Mouse (Mus musculus) liver, embryonic 11.5 days (tissue): ENCODE measurements around the gene Kmt5c. TPM values are rescaled to one million over a fixed set of nuclear protein-coding genes. Genes with fewer than 3 reads are reported as not detected.
"Not testable (repeated sequence)": the region's sequence is repeated elsewhere in the genome, so short reads cannot be mapped to it uniquely, and the experiment has no call there.

Source experiments
- ATAC-seq: fragments of 200-750 bp; cut with Nextera tagmentation; replicated peaks from 2 replicates; pipeline ENCODE4 v1.8.0; 2017; ENCODE audit warnings: moderate number of reproducible peaks, mild to moderate bottlenecking, moderate TSS enrichment, moderate library complexity; ENCODE audit not compliant: low FRiP score
- DNase-seq: peaks from one replicate; pipeline ENCODE4 v3.0.0-alpha.2; 2017; ENCODE audit warnings: low spot score
- H3K27ac ChIP-seq: fragments of 300-500 bp; sonication (generic); 2 replicates; pipeline ENCODE4 v1.5.1; 2014; ENCODE audit warnings: mild to moderate bottlenecking, low read depth, low read length, control low read depth
- H3K27me3 ChIP-seq: fragments of 300-500 bp; sonication (generic); replicated peaks from 2 replicates; pipeline ENCODE4 v1.6.1; 2014; ENCODE audit warnings: low read length, mixed read lengths; ENCODE audit not compliant: control insufficient read depth, insufficient read depth
- H3K36me3 ChIP-seq: fragments of 300-500 bp; sonication (generic); 2 replicates; pipeline ENCODE4 v1.6.1; 2014; ENCODE audit warnings: mild to moderate bottlenecking, low read length, moderate library complexity, mixed read lengths; ENCODE audit not compliant: control insufficient read depth, insufficient read depth
- H3K4me1 ChIP-seq: fragments of 300-500 bp; sonication (generic); replicated peaks from 2 replicates; pipeline ENCODE4 v1.6.1; 2014; ENCODE audit warnings: low read length, mixed read lengths; ENCODE audit not compliant: control insufficient read depth, insufficient read depth
- H3K4me2 ChIP-seq: fragments of 300-500 bp; sonication (generic); 2 replicates; pipeline ENCODE4 v1.6.1; 2014; ENCODE audit warnings: mild to moderate bottlenecking, control low read depth, moderate library complexity
- H3K4me3 ChIP-seq: fragments of 300-500 bp; sonication (generic); 2 replicates; pipeline ENCODE4 v1.5.1; 2014; ENCODE audit warnings: low read depth, low read length, control low read depth
- H3K9ac ChIP-seq: fragments of 300-500 bp; sonication (generic); 2 replicates; pipeline ENCODE4 v1.6.1; 2014; ENCODE audit warnings: low read depth, low read length, control low read depth
- H3K9me3 ChIP-seq: fragments of 300-500 bp; sonication (generic); 2 replicates; pipeline ENCODE4 v1.6.1; 2016; ENCODE audit warnings: low read length, inconsistent platforms, mixed read lengths; ENCODE audit not compliant: control insufficient read depth
- WGBS: fragments of 180-500 bp; shearing (Covaris S2); extraction: QIAGEN DNeasy Blood & Tissue Kit; methylation state at CpG from one replicate; pipeline ENCODE4 v1.1.7; 2014; 5-methylcytosine and 5-hydroxymethylcytosine counted together
- polyA plus RNA-seq: library from polyadenylated mRNA; unstranded; fragments of >200 nt; fragmentation: Nextera tagmentation; extraction: Ambion mirVana; gene quantifications from 2 replicates; pipeline ENCODE4 v1.2.1, GENCODE M21; 2014

Kmt5c gene
- polyA plus RNA-seq, 1 experiment from 2014 or later = 97.1 TPM

DNA sequence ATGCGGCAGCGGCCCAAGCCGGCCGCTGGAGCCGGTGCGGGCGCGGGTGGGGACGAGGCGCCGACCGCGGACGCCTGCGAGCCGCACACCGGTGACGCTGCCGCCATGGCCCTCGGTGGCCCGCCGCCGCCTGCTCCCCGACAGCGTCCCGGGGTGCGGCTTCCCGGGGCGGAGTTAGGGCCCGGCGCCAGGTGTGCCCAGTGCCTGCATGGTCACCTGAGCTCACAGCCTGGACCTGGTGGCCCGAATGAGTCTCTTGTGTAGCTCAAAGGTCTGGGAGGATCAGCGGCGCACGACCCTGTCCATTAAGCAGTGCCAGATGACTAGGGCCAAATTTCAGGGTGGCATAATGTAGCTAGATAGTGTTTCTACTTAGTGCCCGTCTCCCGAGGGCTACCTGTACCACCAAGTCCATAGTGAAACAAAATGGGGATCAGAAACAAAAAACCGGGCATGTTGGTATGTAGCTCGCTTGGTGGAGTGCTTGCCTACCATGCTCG lies 49.6 kb downstream of the Kmt5c start, which contains the start of gene Tmem238:
Gene Tmem238, minus strand, starts transcription at position 221 of the 500 bp plus-strand sequence.
- Histone ChIP-seq H3K36me3 (peaks cover 9% of the 10 kb centered on the region), H3K4me1 (peaks cover 16% of the 10 kb centered on the region), H3K27ac (peak within 1 kb of the TSS; percentile 78), H3K4me2 (peak within 1 kb of the TSS; percentile 80), H3K9me3 (no peaks in the 10 kb centered on the region), H3K9ac (peak within 1 kb of the TSS; percentile 87), H3K27me3 (no peaks in the 10 kb centered on the region), H3K4me3 (peak within 1 kb of the TSS; percentile 67)
- ATAC-seq (peak; percentile 32), DNase-seq (no peak)
- WGBS = 8% methylated on average over 36 of the region's 40 CpGs

DNA sequence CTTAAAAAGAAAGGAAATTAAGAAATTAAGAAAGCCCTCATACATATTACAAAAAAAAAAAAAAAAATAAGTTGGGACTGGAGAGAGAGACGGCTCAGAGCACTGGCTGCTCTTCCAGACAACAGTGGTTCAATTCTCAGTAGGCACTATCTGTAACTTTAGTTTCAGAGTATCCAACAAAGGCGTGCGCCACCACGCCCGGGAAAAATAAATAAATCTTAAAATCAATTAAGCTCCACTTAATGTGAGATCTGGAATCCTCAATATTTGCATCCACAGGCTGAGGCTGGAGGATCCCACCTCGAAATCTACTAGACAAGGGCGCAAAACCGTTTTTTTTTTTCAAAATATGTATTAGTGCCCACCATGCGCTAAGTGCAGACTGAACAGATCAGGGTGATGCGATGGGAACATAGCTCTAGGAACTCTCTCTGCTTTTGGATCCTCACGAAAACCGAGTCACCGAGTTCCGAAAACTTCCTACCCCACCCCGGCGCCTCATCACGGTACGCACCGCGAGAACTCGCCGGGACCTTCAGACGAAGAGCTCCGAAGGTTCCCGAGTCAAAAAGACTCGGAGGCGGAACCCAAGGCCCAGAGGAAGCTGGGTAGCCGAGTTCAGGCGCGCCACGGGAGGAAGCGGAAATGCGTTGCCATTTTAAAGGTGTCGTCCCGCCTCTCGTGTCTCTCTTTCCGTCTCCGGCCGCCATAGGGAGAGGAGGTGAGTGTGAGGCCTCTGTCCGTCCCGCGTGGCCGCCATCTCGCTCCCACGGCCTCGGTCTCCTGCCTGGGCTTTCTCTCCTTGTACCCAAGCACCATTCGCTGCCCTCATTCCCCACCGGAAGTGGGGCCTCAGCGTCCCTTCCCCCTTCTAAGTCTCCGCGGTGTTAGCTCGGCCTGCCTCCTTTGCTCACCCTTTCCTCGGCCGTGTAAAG lies 52.6 kb downstream of the Kmt5c start, which contains the start of gene Rpl28:
Gene Rpl28, plus strand, starts transcription at position 597 of the 935 bp plus-strand sequence.
- peak; percentile 94 for DNase-seq
- Histone ChIP-seq H3K9me3 (no peaks in the 10 kb centered on the region), H3K27ac (peak within 1 kb of the TSS; percentile 97), H3K9ac (peak within 1 kb of the TSS; percentile 100), H3K27me3 (no peaks in the 10 kb centered on the region), H3K4me3 (peak within 1 kb of the TSS; percentile 93), H3K4me1 (peaks cover 18% of the 10 kb centered on the region), H3K4me2 (peak within 1 kb of the TSS; percentile 97), H3K36me3 (peaks cover 31% of the 10 kb centered on the region)
- ATAC-seq = peak; percentile 81
- WGBS = 1% methylated on average over 53 of the region's 54 CpGs

DNA sequence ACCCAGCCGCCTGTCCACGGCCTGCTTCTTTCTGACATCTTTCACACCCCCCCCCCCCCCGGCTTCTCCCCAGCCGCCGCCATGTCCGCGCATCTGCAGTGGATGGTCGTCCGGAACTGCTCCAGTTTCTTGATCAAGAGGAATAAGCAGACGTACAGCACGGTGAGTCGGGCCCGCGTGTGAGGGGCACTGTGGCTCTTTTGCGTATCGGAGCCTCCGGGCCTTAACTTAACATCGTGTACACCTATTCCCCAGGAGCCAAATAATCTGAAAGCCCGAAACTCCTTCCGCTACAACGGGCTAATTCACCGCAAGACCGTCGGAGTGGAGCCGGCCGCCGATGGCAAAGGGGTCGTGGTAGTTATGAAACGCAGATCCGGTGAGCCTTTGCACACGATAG lies 53.3 kb downstream of the Kmt5c start:
- H3K9ac ChIP-seq = peak overlapping the region; percentile 100
- peak overlapping the region; percentile 97 for H3K4me2 ChIP-seq
- not testable (repeated sequence) for ATAC-seq, H3K27me3 ChIP-seq, DNase-seq, H3K9me3 ChIP-seq
- peaks cover 13% of the 10 kb centered on the region for H3K4me1 ChIP-seq
- WGBS = under 1% methylated on average over 31 of the region's 31 CpGs
- peak overlapping the region; percentile 93 for H3K4me3 ChIP-seq
- peak overlapping the region; percentile 96 for H3K27ac ChIP-seq
- H3K36me3 ChIP-seq = peaks cover 31% of the 10 kb centered on the region

DNA sequence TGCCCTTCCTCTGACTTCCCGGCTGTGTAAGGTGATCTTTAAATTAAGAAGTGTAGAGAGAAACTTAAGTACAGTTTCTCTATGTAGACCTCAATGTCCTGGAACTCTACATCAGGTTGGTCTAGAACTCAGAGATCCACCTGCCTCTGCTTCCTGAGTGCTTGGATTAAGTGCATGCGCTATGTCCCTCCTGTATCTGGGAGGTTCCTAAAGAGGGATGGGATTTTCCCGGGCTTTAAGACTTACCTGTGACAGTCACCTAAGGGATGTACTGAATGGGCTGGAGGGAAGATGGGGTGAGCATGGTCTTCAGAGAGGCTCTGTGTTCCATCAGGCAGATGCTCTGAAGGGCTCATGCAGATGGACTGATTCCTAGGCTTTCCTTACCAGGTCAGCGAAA lies 53.8 kb downstream of the Kmt5c start:
- Histone ChIP-seq H3K4me1 (peaks cover 13% of the 10 kb centered on the region), H3K4me2 (peak overlapping the region; percentile 97), H3K27ac (peak overlapping the region; percentile 96), H3K9ac (peak overlapping the region; percentile 100), H3K36me3 (peaks cover 31% of the 10 kb centered on the region), H3K4me3 (peak overlapping the region; percentile 93), H3K27me3 (no peaks in the 10 kb centered on the region), H3K9me3 (no peaks in the 10 kb centered on the region)
- 21% methylated on average over 4 of the region's 4 CpGs for WGBS
- DNase-seq (no peak), ATAC-seq (no peak)

DNA sequence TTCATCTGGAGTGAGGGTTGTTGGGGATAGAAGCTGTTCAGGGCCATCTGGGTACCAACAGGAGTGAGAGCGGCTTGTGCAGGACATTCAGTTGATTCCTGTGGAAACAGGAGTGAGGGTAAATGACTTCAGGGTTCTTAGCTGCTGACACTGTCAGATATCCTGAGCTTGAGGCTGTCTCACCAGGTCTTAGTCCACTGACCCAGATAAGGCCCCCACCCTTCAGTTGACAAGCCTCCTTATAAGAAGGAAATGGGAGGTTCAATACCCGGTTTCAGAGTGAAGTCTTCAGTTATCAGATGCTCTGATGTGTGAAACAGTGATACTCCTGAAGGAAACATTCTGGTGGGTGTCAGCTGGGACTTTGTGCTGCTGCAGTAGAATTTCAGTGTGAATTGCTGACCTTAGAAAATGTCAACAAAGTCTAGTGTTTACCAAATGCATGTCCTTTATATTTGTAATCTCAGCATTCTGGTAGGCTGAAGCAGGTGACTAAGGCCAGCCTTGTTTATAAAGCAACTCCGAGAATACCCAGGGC lies 54.8 kb downstream of the Kmt5c start:
- Histone ChIP-seq H3K4me2 (peak overlapping the region; percentile 97), H3K36me3 (peaks cover 31% of the 10 kb centered on the region), H3K27me3 (no peaks in the 10 kb centered on the region), H3K9me3 (no peaks in the 10 kb centered on the region), H3K4me3 (peak overlapping the region; percentile 93), H3K9ac (peak overlapping the region; percentile 100), H3K4me1 (peaks cover 13% of the 10 kb centered on the region), H3K27ac (peak overlapping the region; percentile 96)
- 57% methylated on average over 3 of the region's 3 CpGs for WGBS
- ATAC-seq (0 out of 2 replicates have a peak, but pooled peaks have one; percentile 13), DNase-seq (no peak)

DNA sequence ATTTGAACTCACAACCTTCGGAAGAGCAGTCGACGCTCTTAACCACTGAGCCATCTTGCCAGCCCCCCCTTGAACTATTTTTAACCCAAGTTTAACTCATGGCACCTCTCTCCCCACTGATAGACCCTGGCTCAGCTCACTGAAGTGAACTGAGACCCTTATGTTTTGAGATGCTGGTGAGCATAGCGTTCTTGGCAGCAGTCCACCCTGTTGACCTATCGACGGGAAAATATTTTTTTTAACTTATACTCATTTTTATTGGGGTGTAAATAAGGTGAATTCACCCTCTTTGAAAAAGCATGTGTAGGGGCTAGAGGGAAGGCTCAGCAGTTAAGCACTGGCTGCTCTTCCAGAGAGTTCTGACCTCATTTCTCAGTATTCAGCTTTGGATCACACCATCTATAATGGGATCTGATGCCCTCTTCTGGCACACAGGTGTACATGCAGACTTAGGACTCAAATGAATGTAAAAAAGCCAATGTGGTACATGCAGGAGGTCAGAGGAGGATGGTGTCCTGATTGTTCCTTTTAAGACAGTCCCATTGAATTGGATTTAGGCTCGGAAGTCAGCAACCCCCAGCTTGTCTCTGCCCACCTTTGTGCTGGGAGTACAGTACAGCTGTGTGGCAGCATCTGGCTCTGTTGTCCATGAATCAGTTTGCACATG lies 56.0 kb downstream of the Kmt5c start:
- no peak overlapping the region for H3K9ac ChIP-seq

More for the DNA sequence above, 56.0 kb downstream of the Kmt5c start:
- no peak for DNase-seq
- WGBS = 72% methylated on average over 7 of the region's 7 CpGs
- Histone ChIP-seq H3K4me1 (peaks cover 11% of the 10 kb centered on the region), H3K4me3 (no peak overlapping the region), H3K9me3 (no peaks in the 10 kb centered on the region), H3K27me3 (no peaks in the 10 kb centered on the region), H3K4me2 (no peak overlapping the region), H3K27ac (no peak overlapping the region), H3K36me3 (peaks cover 31% of the 10 kb centered on the region)
- no peak; the same call in 1 of the 2 replicates for ATAC-seq

Other genes with a start within 250 kb of the Kmt5c start
- gene Ppp1r12c, start 238.4 kb upstream of the Kmt5c start, polyA plus RNA-seq = 46.2 and 48.0 TPM in 2 replicates
- 25.1 and 27.7 TPM in 2 replicates for gene Tnnt1, start 223.7 kb upstream of the Kmt5c start, polyA plus RNA-seq
- 8.9 and 17.0 TPM in 2 replicates for gene Tnni3, start 215.9 kb upstream of the Kmt5c start, polyA plus RNA-seq
- 0.22 and 0.45 TPM in 2 replicates for gene Dnaaf3, start 207.7 kb upstream of the Kmt5c start, polyA plus RNA-seq
- gene Syt5, start 192.6 kb upstream of the Kmt5c start, polyA plus RNA-seq = 0.73 and 1.2 TPM in 2 replicates
- gene Ptprh, start 136.1 kb upstream of the Kmt5c start, polyA plus RNA-seq = not detected in 2 replicates
- 12.9 and 18.0 TPM in 2 replicates for gene Tmem86b, start 108.7 kb upstream of the Kmt5c start, polyA plus RNA-seq
- gene Ppp6r1, start 81.1 kb upstream of the Kmt5c start, polyA plus RNA-seq = 5.6 and 6.6 TPM in 2 replicates
- 132 and 137 TPM in 2 replicates for gene Hspbp1, start 55.0 kb upstream of the Kmt5c start, polyA plus RNA-seq
- 0.66 and 1.0 TPM in 2 replicates for gene Brsk1, start 49.5 kb upstream of the Kmt5c start, polyA plus RNA-seq
- gene Tmem150b, start 14.9 kb upstream of the Kmt5c start, polyA plus RNA-seq = 0.16 TPM in 1 of 2 replicates, not detected in the other
- gene Cox6b2, start 13.0 kb downstream of the Kmt5c start, polyA plus RNA-seq = 111 and 116 TPM in 2 replicates
- gene Fam71e2, start 31.2 kb downstream of the Kmt5c start, polyA plus RNA-seq = not detected in 2 replicates
- gene Il11, start 42.7 kb downstream of the Kmt5c start, polyA plus RNA-seq = 0.12 TPM in 1 of 2 replicates, not detected in the other
- gene Tmem190, start 42.8 kb downstream of the Kmt5c start, polyA plus RNA-seq = 0.86 TPM in 1 of 2 replicates, not detected in the other
- gene Tmem238, start 49.5 kb downstream of the Kmt5c start, polyA plus RNA-seq = 12.2 and 12.4 TPM in 2 replicates
- 218 and 238 TPM in 2 replicates for gene Rpl28, start 52.8 kb downstream of the Kmt5c start, polyA plus RNA-seq
- 367 and 402 TPM in 2 replicates for gene Ube2s, start 72.5 kb downstream of the Kmt5c start, polyA plus RNA-seq
- gene Shisa7, start 104.6 kb downstream of the Kmt5c start, polyA plus RNA-seq = 0.03 and 0.11 TPM in 2 replicates
- gene Isoc2b, start 130.1 kb downstream of the Kmt5c start, polyA plus RNA-seq = 5.2 and 5.3 TPM in 2 replicates
- gene Isoc2a, start 137.0 kb downstream of the Kmt5c start, polyA plus RNA-seq = 1.3 and 1.4 TPM in 2 replicates
- gene Gm36210, start 166.4 kb downstream of the Kmt5c start, polyA plus RNA-seq = 0.22 TPM in 1 of 2 replicates, not detected in the other
- gene Zfp628, start 175.1 kb downstream of the Kmt5c start, polyA plus RNA-seq = 3.3 and 3.5 TPM in 2 replicates
- gene Nat14, start 181.9 kb downstream of the Kmt5c start, polyA plus RNA-seq = 1.4 and 1.5 TPM in 2 replicates
- 0.70 and 0.82 TPM in 2 replicates for gene Ssc5d, start 185.7 kb downstream of the Kmt5c start, polyA plus RNA-seq
- gene Sbk2, start 224.3 kb downstream of the Kmt5c start, polyA plus RNA-seq = 0.22 TPM in 1 of 2 replicates, not detected in the other
- gene Sbk3, start 231.1 kb downstream of the Kmt5c start, polyA plus RNA-seq = not detected in 2 replicates